Mouse (Mus musculus): ENCODE measurements at regions not wholly inside any gene's neighbourhood (a gene's known extent, or its start where the extent isn't known, plus 50 kb on each side); places are given as distances from the start of the nearest gene placed in this dataset.

DNA sequence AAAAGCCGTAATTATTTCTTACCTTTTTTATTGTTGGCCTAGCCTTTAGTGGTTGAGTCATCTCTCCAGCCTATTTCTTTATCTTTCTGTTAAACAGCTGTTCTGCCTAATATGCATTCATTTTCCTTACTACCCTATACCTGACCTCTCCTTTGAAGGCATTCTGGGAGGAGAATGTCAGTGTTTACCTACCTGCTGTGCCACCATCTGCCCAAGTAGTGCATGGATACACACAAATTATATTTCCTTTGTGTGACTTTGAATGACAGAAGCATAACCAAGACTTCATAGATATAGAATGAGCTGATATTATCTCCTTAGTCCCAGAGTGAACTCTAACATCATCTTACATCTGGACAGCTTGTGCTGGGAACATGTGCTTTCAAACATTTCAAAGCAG lies 293.5 kb upstream of the Tom1l1 start:
- DNase-seq (ENCODE audit: low spot score in 2 of 2), result no peak

- no peak for DNase-seq (ENCODE audit: low spot score in 2 of 2)
These were observed 290.1 kb upstream of the Tom1l1 start for GRCm38 (mm10) chr11:90978234-90978633.

DNA sequence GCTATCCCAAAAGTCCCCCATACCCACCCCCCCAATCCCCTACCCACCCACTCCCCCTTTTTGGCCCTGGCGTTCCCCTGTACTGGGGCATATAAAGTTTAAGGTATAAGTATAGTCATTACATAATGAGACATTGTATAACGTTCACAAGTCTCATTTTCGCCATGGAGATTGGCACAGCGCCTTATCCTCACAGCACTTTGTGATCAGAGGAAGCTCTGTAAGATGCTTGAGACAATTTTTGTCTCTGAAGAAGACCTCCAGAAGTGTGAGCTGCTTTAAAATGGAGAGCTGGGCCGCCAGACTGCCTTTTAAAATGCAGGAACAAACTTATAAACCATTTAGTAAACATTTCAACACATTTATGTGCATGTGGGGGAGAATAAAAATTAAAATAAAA lies 252.9 kb upstream of the Tom1l1 start:
- peak; percentile 5 to 8 for DNase-seq (ENCODE audit: low spot score in 2 of 2)

GRCm38 (mm10) chr11:90925738-90926137 lies 237.6 kb upstream of the Tom1l1 start:
- DNase-seq (ENCODE audit: low spot score in 2 of 2), result no peak

- DNase-seq (ENCODE audit: low spot score in 2 of 2), result no peak
These were observed 229.6 kb upstream of the Tom1l1 start for GRCm38 (mm10) chr11:90917782-90918181.

DNA sequence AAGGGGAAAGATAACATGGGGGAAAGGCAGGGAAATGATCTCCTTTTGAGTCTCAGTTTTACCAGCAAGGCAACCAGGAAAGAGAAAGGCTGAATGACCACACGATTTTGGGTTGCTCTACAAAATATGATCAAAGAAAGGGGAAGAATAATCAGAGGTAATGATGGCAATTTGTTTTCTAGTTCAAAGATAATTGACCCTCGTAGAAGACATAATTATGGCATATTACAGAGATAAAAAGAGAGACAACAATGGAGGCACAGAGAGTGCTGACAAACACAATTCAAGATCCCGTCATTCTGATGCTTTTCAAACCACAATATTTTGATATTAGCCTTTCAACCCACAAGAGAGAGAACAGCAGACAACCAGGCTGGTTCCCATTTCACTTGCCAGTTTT lies 206.1 kb upstream of the Tom1l1 start:
- DNase-seq (ENCODE audit: low spot score in 2 of 2), result no peak

GRCm38 (mm10) chr11:90873122-90873521 lies 185.0 kb upstream of the Tom1l1 start:
- DNase-seq (ENCODE audit: low spot score in 2 of 2), result no peak

- no peak for DNase-seq (ENCODE audit: low spot score in 2 of 2)
These were observed 183.5 kb upstream of the Tom1l1 start for GRCm38 (mm10) chr11:90871686-90872085.

GRCm38 (mm10) chr11:90863981-90864760 lies 176.0 kb upstream of the Tom1l1 start:
- DNase-seq (ENCODE audit: low spot score in 2 of 2), result peak in 1 of 2 experiments; percentile 53

- no peak for DNase-seq (ENCODE audit: low spot score in 2 of 2)
These were observed 167.6 kb upstream of the Tom1l1 start for GRCm38 (mm10) chr11:90855731-90856130.

GRCm38 (mm10) chr11:90855324-90855723 lies 167.2 kb upstream of the Tom1l1 start:
- DNase-seq (ENCODE audit: low spot score in 2 of 2), result no peak

GRCm38 (mm10) chr11:90851221-90851620 lies 163.1 kb upstream of the Tom1l1 start:
- no peak for DNase-seq (ENCODE audit: low spot score in 2 of 2)

- no peak for DNase-seq (ENCODE audit: low spot score in 2 of 2)
These were observed 156.8 kb upstream of the Tom1l1 start for GRCm38 (mm10) chr11:90844925-90845319.

DNA sequence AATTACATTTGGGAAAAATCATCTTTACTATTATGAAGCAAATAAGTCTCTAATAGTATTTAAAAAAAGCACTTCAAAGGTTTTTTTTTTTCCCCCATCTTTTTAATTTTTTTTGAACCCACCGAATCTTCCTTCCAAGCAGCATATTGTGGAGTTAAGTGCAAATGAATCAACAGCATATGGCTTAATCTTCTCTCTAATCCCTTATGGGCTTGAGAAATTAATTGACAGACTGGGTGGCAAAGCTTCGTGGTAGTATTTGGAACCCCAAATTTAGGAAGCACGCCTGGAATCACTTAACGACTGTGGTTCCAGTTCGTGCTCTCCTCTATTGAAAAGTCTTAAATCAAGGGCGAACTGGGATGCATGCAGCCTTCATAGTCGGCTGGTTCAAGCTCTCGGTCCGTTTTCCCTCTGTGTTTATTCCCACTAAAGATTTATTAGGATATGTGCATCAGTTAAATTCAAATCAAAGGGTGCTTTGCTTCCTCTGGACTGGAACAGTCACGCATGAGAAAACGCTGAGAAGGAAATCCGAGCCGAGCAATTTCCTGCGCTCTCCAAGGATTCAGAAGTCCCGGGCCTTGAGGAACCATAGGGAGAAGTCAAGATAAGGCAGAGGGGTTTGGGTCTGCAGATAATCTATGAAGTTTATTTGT lies 156.2 kb upstream of the Tom1l1 start:
- no peak for DNase-seq (ENCODE audit: low spot score in 2 of 2)

DNA sequence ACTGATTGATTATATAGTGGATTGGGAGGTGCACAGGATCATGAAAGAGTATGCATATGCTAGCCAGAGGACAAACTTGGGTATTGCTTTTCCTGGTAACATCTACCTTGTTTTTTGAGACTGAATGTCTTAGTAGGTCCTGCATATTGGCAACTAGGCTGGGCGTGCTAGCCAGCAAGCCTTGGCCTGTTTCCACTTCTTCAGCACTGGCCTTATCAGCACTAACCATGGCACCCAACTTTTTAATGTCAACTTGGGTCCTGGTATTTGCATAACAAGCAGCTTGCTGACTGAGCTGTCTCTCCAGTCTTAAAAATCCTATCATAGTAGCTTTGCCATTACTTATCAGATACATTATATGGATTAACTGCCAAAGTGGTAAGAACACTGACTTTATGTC lies 150.0 kb upstream of the Tom1l1 start:
- DNase-seq (ENCODE audit: low spot score in 2 of 2), result no peak

DNA sequence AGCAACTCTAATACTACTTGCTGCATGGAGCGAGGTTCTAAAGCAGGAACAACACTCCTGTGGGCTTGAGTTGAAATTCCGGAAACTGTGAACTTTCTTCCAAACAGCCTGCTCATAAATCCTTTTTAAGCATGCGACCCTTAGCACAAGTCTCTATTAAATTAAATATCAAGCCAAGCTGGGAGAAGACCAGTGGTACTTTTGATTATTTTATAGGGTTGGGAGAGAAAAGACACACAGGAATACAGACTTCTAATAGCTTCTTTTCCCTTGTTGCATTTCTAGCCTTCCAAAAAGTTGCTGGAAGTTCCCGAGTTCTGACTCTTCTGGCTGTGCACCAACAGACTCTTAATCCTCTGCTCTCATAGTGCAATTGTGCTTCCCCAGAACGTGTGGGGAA lies 136.6 kb upstream of the Tom1l1 start:
- DNase-seq (ENCODE audit: low spot score in 2 of 2), result no peak

- no peak for DNase-seq (ENCODE audit: low spot score in 2 of 2)
These were observed 128.6 kb upstream of the Tom1l1 start for GRCm38 (mm10) chr11:90816727-90817126.

DNA sequence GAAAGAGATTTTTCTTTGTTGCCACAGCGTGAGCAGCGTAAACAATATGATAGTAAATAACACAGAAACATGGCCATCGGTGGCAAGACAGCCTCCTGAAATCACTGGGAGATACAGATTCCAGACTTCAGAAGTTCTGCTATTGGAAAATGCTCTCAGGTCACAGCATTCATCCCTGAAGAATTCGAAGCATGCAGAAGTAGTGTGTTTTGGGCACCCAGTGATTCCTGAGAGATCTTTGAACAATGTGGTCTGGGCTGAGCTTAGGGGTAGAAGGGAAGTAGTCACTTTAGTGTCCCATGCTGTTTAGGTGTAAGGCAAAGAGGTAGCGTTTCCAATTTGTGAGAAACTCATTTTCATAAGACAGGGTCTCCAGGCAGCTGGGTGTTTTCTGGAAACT lies 126.3 kb upstream of the Tom1l1 start:
- no peak for DNase-seq (ENCODE audit: low spot score in 2 of 2)

DNA sequence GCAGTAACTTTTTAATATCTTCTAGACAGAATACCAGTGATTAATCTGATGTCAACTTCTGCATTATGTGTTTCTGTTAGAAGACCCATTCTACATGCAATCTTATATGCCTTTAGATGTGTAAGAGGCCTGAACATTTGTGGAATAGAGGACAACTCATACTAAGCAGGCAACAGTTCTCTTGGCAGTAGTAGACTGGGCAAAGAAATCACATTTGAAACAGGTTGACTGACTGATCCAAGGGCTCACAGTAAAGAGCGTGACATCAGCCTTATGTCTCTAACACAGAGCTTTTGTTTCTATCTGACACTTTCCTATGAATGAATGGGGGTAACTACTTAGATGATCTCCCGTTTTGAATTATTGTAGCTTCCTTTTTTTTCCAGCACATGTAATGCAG lies 124.8 kb upstream of the Tom1l1 start:
- DNase-seq (ENCODE audit: low spot score in 2 of 2), result no peak

GRCm38 (mm10) chr11:90812530-90812929 lies 124.4 kb upstream of the Tom1l1 start:
- DNase-seq (ENCODE audit: low spot score in 2 of 2), result no peak

DNA sequence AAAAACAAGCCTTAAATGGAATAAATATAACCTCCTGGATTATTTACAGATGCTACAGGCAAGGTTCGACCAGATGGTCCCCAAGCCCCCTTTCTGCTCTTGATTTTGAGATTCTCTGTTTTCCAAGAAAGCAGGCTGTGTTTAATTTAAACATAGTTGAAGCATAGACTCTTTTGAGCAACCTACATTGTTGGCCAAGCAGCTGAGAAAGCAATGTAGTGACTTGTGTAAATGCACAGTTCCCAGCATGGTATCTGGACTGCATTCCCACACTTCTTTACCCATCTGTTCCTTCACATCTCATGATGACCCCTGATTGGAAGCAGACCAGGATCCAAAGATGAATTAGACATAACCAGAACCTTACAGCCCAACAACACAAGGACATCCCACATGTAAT lies 120.3 kb upstream of the Tom1l1 start:
- no peak for DNase-seq (ENCODE audit: low spot score in 2 of 2)

DNA sequence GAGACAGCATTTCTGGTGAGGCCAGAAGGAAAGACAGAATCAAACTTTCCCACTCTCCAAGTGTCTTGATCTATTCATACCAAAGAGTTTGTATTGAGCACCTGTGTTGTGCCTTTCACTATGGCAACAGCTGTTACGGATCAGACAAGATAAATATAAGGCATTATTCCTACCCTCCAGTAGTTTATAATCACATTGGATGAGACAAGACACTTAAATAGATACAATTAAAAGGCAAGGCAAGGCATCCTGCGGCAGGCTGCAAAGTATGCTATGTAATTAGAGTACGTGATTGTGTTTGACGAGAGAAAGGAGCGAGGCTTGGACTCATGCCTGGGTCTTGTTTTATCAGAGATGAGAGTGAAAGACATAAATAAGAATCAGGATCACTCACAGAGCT lies 119.2 kb upstream of the Tom1l1 start:
- DNase-seq (ENCODE audit: low spot score in 2 of 2), result no peak

DNA sequence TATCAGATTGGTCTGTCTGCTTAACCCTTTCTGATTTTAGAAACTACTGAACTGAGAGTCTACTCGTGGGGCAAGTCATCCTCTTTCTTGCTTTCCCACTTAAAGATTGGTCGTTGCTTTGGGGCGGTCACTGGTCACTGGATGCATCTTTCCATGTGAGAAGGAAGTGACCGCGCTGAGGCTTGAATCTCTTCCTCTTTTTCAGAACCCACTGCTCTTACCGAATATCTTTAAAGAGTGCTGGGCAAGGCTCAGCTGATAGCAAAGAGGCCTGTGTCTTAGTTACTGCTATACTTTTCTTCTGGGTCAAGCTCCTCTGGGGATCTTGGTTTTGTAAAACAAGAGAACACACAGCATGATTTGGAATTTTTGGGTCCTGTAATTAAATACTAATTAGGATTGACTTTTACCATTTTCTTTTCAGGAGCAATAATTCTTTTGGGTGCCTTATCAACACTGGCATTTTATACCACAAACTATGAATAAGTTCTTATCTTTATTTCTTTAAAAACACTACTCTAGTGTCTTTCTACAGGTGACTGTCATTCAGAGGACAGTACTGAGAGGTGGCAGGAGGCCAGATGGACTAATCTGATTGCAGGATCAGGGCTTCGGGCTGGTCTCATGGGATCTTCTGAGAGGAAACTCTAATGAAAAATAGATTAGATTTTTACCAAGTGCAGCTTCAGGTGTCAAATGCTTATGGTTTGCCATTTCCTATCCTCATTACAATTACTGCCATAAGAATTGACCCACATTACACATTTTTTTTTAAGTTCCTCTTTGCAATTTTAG lies 114.6 kb upstream of the Tom1l1 start:
- DNase-seq (ENCODE audit: low spot score in 2 of 2), result no peak
